Mouse (Mus musculus): ENCODE results near the gene Hibadh.

Gene Hibadh

DNA sequence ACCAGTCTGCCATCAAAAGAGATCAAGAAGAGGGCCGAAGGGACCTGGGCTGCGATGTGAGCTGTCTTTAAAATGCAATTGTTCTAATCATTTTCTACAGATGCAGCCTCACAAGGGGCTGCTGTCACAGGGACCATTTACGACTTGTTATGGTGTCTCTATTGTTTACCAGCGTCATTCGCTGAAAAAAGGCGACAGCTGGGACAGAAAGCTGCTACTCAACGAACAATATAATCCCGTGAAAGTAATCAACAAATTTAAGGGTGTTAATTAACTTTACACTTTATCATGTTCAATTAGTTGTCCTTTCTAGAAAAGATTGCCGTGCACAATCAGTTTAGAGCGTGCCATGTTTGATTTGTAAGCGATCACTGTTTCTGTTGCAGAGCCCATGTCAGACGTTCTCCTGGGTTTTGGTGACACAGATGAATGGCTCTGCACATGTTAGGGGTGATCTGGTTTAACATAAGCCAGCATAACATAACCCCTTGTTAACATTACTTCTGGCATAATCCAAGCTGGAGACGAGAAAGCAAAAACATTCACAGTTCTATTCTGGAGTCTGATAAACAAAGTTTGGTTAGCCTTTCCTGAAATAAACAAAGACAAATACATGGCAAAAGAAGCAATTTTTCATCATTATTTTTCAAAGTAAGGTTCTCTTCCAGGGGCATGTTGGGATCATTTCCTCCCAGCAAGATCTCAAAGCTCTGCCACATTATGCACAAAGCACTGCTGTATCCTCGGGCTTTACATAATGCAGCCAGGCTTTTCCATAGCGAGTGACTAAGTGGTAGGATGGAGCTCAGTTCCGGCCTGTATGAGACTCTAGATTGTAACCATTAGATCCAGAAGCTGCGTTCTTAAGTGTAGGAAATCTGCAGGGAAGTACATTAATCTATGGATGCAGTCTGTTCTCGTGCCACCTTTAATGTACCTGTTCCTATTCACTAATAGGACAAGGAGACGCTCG lies 72.6 kb downstream of the Hibadh start:
- no peak for DNase-seq (ENCODE audit: low read depth, low spot score)

DNA sequence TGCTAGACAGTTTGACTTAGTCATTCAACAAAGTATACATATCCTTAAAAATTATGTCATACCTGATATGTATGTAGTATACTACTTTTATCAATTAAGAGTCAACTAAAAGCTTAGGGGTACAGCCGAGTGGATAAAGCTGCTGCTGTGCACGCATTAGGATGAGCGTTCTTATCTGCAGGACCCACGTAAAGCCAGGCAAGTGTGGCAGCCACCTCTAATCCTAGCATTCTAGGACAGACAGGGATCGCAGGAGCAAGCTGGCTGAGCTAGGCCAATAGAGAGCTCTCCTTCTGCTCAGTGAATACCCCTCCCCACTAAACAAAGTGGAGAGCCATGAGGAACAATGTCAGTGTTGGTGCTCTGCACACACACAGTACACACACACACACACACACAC lies 75.0 kb downstream of the Hibadh start:
- no peak for DNase-seq (ENCODE audit: low read depth, low spot score)

GRCm38 (mm10) chr6:52562994-52563393 lies 77.2 kb downstream of the Hibadh start:
- DNase-seq (ENCODE audit: low read depth, low spot score), result no peak

DNA sequence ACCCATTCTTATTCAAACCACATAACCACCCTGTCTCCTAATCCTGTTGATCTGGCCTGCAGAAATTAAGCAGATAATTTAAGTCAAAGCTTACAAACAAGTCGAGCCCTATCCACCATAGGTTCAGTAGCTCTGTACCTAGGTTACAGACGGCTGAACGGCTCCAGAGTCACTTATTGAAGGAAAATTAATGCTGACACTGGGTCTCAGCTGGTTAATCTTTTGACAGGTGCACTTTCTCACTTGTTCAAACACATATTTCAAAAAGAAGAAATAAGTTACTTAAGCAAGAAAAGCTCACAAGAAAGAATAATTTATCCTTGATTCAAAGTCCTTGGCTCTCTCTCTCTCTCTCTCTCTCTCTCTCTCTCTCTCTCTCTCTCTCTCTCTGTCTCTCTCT lies 81.1 kb downstream of the Hibadh start:
- DNase-seq (ENCODE audit: low read depth, low spot score), result no peak

GRCm38 (mm10) chr6:52544376-52544775 lies 95.8 kb downstream of the Hibadh start:
- no peak for DNase-seq (ENCODE audit: low read depth, low spot score)

- DNase-seq (ENCODE audit: low read depth, low spot score), result no peak
Observed at GRCm38 (mm10) chr6:52542464-52542863, 97.7 kb downstream of the Hibadh start.

DNA sequence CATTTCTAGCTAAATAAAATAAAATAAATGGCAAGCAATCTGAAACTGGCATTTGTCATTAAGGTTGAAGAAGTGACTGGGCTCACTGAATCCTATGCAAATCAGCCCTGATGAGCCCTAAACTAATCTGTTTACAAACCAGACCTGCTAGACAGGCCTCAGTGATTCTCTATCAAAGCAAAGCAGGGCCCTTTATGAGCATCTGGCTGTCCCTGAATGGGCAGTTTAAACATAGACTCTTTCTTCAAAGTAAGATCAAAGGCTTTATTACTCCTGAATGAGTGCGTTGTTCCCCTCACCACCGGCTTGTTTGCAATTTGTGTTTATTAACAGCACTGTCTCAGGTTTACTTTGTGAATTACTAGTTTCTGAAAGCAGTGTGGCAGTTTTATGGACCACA lies 100.3 kb downstream of the Hibadh start:
- DNase-seq (ENCODE audit: low read depth, low spot score), result no peak

DNA sequence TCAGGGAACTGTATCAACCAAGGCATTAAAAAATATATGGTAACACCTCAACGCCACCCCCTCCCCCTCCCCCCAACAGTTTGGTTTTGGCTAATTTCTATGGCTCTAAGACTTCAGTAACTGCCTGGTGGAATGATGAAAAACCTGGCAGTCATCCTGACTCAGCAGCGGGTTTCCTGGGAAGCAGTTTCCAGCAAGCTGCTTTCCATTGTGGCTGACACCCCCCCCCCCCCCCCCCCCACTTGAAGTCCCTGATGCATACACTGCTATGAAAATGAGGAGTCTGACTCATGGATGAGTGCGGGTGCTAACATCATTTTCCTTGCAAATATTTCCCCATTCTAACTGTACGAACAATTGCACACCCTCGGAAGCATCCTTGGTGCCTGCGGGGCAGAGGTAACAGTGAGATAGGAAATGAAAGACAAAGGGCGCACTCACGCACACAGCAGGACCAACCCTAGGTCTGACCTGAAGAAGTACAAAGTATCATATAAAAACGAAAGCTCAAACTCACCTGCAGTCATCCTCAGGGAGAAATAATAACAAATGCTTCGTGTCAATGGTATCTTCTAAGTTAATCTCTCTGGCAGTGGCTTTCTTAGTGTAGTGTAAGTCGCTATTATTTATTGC lies 105.0 kb downstream of the Hibadh start:
- DNase-seq (ENCODE audit: low read depth, low spot score), result no peak

GRCm38 (mm10) chr6:52532144-52532492 lies 108.1 kb downstream of the Hibadh start:
- no peak for DNase-seq (ENCODE audit: low read depth, low spot score)

- no peak for DNase-seq (ENCODE audit: low read depth, low spot score)
Observed at GRCm38 (mm10) chr6:52531366-52532143, 108.6 kb downstream of the Hibadh start.

DNA sequence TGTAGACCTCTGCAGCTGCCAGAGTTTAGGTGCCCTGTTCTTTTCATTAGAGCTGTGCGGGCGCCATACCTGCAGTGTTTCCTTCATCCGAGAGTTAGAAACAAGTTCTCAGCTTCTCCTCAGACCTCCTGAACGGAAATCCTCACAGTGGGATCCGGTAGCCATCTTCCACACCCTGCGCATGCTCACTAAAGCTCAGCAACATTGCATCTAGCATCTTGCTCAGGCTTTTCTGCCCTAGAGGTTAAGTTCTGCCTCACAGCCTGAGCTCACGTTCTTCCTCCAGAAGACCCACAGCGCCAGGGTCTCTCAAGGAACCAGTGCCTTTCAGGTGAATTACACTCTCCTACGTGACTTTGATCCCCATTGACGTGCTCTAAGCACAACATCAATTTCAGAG lies 109.3 kb downstream of the Hibadh start:
- no peak for DNase-seq (ENCODE audit: low read depth, low spot score)

DNA sequence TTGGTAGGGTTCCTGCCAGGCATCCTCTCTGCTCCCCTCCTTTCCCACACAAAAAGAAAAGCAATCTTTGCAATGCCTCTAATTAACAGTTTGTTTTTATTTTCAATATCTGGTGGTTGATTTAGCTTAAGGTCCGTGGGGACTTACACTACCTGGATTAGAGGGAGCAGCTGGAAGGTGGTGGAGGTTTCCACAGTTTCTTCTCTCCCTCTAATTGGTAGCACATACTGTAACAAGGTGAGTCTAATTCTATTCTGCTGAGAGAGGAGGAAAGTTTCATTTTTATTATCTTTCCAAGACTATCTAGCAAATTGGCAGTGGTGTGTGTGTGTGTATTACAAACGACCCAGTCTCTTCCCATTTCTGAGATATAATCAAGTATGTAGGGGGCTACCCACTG lies 116.0 kb downstream of the Hibadh start:
- no peak for DNase-seq (ENCODE audit: low read depth, low spot score)

DNA sequence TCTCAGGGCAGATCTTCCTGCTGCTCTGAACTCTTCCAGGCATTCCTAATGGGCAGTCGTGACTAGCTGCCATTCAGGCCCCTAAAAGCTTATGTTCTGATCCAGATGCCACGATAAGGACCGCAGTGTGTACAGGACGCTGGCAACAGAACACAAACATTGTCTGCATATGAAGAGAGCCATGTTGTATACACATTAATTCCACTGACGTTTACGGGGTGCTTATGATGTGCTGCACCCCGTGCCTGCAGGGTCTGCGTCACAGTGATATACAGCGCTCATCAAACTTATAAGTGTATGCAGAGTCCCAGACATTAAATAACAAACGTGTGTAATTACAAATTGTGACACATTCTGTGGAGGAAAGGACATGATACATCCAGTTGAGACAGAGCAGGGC lies 121.5 kb downstream of the Hibadh start:
- DNase-seq (ENCODE audit: low read depth, low spot score), result no peak

DNA sequence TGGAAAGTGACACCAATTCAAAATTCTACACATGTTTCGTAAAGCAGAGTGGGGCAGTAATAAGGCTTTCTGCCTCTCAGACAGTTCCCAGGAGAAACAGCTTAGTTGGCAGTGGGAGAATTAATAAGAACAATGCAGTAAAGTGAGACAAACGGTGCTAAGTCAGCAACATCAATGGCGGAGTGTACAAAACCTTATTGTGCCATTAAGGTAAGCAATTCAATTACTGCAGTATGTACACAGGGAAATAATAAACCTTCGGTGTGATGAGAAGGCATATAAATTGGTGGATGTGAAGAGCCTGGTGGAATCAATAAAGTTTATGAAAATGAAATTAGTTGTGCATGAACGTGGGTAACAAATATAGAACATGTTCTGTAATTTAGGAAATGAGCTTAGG lies 122.9 kb downstream of the Hibadh start:
- no peak for DNase-seq (ENCODE audit: low read depth, low spot score)

GRCm38 (mm10) chr6:52513876-52514405 lies 126.2 kb downstream of the Hibadh start:
- DNase-seq (ENCODE audit: low read depth, low spot score), result peak; percentile 17

DNA sequence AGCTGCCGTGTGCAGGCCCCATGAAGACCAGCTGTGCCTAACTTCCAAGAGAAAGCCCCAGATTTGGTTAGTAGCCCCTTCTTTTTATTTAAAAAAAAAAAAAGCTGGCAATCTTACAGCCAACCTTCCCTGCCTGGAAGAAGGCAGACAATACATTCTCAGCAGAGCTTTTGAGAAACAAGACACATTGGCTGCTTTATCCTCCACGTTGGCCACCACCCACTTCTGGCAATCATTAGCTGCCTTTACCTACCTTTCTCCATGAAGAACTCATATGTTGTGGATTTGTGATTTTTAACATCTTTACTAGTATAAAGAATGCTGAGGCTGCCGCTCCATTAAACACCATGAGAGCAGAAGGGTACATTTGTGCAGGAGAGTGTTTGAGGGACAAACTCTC lies 131.4 kb downstream of the Hibadh start:
- DNase-seq (ENCODE audit: low read depth, low spot score), result no peak

DNA sequence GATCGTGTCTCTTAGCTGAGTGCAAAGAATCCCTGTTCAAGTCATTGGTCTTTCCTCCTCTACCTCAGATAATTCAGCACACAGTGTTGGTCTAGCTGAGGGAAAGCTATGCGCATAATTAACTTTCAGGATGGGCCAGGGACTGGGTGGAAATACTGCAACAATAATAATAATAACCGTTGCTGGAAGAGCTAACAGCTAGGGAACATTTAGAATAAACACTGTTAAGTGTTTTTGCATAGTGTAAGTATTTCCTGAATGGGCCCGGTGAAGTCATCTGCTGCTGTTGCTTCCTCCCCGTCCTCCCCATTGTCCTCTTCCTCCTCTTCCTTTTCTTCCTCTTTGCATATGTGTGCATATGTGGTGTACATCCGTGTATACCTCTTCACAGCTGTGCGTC lies 132.2 kb downstream of the Hibadh start:
- no peak for DNase-seq (ENCODE audit: low read depth, low spot score)

DNA sequence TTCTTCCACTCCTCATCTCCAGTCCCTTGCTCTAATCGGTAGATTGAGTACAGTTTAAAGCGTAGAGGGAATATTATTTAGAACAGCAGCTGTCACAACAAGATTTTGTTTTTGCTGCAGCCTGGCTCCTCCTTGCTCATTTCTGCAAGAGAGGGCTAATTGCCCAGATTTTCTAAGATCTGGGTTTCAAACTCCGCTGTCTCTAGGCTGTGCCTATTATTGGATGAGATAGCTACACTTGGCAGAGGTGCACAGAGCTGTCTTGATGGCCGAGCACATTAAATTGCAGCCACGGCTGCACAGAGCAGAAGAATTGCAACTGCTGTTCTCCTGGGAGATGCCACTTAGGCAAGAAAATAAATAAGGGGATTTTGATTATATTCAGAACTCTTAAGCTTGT lies 133.0 kb downstream of the Hibadh start:
- no peak for DNase-seq (ENCODE audit: low read depth, low spot score)

DNA sequence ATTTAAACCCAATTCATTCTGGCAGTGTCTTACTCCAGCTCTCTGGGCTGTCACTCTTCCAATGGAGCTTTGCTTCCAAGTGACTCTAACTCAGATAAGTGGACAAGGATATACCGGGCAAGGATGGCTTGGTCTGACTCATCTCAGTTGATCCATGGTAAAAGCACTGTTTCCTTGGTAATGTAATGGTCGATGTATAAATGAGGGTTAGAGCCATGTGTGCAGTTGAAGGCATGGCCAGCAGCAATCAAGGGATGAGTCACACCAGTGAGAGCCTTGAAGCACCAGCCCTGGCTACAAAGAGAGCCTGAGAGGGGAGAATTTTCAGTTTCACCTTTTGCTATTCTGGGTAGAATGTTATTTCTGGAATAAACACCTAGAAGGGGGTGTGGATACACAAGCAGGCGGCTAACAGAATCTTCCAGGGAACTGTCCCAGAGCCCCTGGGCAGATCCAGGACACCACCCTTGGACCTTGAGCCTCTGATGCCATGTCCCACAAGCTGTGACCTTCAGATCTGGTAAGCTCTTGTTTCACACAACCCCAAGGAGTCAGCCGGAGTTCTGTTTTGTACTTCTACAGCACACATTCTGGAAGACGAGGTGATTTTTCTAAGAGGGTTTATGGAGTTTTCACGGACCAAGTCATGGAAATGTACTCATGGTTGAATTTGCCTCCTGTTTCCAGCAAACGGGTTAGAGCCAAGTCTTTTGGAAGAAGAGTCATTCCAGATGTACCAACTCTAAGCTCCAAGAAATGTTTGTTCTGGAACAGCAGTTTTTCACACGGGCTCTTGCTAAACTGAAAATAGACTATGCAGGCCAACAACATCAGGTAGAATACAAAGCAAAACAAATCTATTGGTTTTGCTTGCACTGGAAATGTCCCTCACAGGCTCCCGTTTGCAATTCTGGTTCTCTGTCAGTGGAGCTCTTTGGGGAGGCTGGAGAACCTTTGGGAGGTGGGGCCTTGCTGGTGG lies 134.1 kb downstream of the Hibadh start:
- DNase-seq (ENCODE audit: low read depth, low spot score), result no peak

DNA sequence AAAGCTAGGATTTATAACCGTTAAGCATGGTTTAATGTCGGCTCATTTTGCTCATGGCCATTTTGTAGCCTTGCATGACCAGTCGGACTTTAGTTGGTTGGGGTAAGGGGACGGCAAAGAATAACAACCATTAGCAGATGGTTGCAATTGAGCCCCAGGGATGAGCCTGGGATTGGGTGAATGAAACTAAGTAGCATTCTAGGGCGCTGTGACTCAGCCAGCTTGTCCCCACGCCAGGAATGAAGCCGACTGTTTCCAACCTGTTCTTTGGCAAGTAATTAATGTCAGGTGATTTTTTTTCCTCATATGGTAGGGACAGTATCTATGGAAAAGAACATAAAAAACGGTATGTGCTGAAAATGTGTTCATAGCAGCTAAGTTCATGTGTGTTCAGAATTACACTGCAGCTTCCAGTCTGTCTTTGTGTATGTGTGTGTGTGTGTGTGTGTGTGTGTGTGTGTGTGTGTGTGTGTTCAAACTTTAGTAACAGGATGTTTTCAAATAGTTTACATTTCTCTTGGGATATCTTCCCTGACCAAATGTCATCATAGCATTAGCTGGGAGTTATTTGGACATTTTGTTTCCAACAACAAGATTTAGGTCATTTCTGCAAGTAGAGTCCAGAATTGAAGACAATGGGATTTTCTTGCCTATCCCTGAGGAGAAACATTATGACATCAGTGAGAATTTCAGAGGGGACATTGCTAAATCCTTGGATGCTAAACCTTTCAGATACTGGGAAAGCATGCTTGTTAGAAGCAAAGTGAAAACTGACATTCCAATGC lies 135.3 kb downstream of the Hibadh start:
- DNase-seq (ENCODE audit: low read depth, low spot score), result no peak
